Mouse (Mus musculus): Measurements from ENCODE around the gene Derl3.
"Not testable (repeated sequence)": the region's sequence is repeated elsewhere in the genome, so short reads cannot be mapped to it uniquely, and the experiment has no call there.

Gene Derl3

DNA sequence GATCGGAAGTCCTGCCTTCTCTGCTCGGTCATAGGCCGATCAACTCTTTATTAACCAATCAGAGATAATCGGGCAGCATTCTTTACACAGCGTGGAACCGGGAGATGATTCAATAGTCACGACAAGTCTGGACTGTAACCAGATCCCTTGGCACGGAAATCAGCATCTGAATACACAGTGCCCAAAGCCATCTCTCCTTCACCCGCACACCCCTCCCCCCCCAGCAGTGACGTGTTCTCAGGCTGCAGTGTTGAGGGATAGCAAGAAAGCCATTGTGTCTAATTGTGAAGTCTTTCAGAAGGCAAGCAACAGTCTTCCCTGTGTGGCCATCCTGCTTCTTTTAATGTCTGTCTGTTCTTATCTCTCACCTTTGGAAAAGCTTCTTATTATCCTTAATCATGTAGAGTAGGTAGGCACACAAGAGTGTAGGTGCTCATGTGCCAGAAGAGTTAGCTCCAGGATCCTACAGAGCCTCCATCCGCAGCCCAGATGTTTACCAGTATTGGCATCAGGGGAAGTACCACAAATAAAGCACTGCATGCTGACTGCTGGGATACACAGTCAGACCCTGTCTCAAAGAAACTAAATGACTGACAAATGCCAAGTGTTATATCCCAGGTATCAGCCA lies 20.2 kb upstream of the Derl3 start:
- DNase-seq: peak; percentile 85

DNA sequence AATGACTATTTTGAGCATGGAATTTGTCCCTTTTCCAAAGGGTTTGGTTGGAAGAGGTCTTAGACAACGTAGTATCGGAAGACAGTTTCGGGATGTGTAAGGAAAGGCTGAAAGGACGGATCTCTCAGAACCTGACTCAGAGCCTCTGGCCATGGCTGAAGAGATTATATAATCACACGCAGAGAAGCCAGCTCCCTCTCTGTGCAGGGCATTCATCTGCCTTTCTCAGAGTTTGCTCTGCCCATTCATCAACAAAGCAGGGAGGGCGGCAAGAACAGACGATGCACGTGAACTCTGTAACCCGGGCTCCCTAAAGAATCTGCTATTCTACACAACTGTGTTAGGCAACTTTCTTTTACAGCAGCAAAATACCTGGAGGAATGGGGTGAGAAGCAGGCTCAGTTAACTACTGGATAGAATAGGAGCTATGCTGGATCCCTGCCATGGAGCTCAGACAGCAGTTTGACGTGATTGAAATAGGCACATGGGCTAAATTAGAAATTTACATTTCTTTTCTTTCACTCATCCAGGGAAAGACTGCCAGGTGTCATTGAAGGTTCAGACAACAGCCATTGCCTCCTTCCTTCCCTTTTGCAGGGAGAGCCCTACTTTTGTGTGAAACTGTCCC lies 19.6 kb upstream of the Derl3 start:
- no peak for DNase-seq

DNA sequence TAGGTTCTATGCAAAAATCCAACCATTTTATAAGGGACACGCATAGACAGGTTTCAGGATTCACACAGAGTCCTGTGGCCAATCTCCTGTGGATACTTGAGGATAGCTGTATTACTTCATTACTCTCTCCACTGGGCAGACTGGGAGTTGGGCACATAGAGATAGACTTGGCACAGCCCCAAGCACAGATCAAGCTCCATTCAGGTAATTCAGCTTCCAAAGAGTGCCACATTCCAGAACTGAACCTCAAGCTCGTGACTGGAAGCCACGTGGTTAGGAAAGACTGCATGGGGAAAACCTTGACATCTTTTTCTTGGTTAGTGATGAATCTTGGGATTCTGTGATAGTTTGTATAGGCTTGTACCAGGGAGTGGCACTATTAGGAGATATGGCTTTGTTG lies 14.4 kb upstream of the Derl3 start:
- DNase-seq: peak; percentile 30

GRCm38 (mm10) chr10:75880351-75880750 lies 12.9 kb upstream of the Derl3 start:
- no peak for DNase-seq

GRCm38 (mm10) chr10:75880771-75881577 lies 12.2 kb upstream of the Derl3 start:
- DNase-seq: no peak

- no peak for DNase-seq
Observed at GRCm38 (mm10) chr10:75881578-75882432, 11.4 kb upstream of the Derl3 start.

GRCm38 (mm10) chr10:75882433-75883231 lies 10.6 kb upstream of the Derl3 start:
- DNase-seq: no peak

DNA sequence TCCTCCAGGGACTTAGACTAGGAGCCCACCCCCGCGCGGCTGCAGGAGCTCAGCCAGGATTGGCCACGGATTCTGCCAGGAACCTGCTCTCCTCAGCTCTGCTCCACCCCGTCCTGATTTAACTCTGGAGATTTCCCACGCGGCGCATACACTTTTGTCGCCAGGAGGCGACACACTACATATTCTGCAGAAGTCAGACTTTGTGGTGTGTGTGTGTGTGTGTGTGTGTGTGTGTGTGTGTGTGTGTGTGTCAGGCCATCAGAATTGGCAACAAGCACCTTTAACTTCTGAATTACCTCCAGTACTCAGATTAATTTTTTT lies 10.0 kb upstream of the Derl3 start:
- DNase-seq: peak; percentile 93

GRCm38 (mm10) chr10:75884742-75885141 lies 8.5 kb upstream of the Derl3 start:
- DNase-seq: no peak

GRCm38 (mm10) chr10:75887504-75887903 lies 5.7 kb upstream of the Derl3 start:
- DNase-seq: not testable (repeated sequence)

DNA sequence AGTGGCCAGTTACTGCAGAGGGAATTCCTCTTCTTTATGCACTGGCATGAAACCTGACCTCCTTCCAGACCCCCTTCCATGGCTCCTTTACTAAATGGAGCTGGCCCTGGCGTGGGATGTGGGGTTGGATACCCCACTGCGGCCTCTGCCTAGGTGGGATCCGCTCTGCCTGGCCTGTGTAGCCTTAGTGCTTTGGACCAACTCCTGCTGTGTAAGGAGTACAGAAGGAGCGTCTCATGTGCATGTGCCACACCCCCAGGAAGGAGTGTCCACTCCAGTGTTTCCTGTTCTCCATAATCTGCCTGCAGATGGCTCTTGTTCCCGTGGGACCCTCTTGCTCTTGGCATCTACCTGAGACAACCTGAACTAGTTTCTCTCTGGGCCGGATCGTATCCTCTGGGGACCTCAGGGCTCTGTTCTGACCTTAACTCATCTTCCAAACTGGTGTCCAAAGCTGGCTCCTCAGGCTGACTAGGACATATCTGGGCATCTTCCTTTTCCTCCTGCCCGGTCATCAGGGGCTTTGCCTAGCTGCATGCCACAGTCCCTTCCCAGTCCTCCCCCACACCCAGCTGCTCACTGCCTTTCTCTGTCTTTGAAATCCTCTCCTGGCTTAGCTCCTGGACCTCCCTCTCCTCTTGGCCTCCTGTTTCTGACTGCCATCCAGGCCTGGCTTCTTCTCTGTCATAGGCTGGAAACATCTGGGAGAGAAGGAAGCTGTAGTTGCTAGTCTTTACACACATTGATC lies 3.6 kb upstream of the Derl3 start:
- DNase-seq: no peak

GRCm38 (mm10) chr10:75894601-75895000 lies 1.4 kb downstream of the Derl3 start:
- no peak for DNase-seq

GRCm38 (mm10) chr10:75895730-75896129 lies 2.5 kb downstream of the Derl3 start:
- no peak for DNase-seq

DNA sequence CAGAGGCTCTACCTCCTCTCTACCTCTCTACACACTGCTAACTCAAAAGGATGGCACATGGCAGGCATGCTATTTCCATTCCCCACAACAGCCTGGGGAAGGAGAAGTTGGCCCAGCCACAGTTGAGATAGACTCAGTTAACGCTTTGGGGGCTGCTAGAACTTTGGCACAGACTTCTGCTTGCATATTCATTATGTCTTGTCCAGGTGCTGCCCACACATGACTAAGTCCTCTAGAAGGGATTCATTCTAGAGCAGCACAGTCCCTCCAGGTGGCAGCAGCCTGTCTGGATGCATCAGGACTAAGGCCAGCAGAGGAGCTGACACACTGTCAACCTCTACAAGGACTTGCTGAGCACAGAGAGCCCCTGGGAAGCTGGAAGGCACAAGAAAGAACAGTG lies 3.0 kb downstream of the Derl3 start:
- DNase-seq: no peak

DNA sequence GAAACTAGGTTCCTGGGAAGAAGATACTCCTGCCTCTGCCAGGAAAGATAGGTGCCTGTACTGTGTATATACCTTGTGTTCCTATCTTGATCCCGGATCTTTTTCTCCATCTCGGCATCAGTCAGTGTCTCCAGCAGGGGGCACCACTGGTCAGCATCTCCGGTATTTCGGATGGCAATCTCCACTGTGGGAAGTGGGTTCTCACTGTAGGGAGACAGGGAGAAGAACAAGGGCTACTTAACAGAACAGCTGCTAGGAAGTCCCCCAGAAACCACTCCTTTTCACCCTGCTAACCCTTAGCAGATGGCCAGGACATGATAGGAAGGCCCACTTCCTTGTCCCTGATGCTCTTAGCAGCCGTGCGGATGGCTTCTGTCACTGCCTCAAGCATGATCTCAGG lies 4.2 kb downstream of the Derl3 start:
- DNase-seq: peak; percentile 91

DNA sequence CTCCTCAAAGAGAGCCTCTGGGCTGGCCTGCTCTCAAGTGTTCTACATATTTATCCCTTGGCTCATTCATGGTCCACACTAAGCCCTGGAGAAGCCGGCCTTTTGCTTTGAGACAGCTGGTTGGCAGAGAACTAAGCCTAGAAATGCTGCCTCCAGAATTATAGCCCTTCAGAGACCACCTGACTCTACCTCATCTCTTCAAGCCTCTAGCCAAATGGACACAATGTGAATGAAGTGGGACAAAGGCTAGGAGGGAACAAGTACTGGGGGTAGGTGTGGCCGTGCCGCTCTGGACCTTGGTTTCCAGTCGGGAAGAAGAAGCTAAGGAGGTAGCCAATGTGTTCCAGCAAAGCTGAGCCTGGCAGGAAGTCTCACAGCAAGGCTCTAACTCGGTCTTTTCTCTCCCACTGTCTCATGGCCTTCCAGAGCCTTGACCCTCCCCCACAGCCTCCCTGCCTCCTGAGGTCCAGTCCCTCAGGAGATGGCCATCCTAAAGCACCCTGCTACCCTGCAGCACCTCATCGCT lies 4.9 kb downstream of the Derl3 start:
- no peak for DNase-seq

- peak; percentile 71 for DNase-seq
Observed at GRCm38 (mm10) chr10:75898846-75899245, 5.6 kb downstream of the Derl3 start.

DNA sequence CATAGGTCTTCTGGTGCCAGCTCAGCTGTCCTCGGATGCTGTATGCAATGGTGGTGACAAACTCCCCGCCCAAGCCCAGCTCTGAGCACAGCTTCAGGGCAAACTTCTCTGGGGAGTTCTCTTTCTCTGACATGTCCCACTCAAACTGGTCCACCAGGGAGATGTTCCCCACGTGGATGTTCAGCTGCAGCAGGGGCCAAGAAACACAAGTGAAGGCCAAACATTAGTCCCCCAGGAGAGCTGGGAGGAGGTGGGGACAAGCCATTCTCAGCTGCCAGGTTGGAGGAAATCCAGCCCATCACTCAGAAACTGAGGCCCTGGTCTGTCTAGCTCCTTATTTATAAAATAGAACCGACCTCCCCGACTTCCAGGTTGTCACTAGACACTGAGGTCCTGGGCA lies 11.2 kb downstream of the Derl3 start:
- DNase-seq: no peak

DNA sequence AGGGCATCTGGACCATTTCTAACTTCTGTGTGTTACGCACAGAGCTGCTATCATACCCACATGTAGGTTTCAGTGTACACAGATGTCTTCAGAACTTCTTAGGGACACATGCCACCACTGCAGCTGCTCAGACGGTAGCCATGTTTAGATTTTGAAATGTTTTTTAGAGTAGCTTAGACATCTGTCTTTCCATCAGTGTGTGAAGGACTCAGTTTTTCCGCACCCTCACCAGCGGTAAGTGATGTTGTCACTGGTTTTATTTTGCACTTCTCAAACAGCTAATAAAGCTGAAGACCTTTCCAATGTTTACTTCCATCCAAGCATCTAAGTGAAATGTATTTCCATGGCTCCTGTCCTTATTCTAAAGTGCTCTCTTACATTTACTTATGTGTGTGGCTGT lies 13.7 kb downstream of the Derl3 start:
- DNase-seq: no peak

GRCm38 (mm10) chr10:75910698-75911097 lies 17.5 kb downstream of the Derl3 start:
- DNase-seq: no peak

- DNase-seq: no peak
Observed at GRCm38 (mm10) chr10:75913013-75913589, 19.9 kb downstream of the Derl3 start.
